Mouse (Mus musculus) adrenal gland, adult 8-10 months (tissue): ENCODE data around the gene Arf1. TPM values are rescaled to one million over a fixed set of nuclear protein-coding genes. Genes with fewer than 3 reads are reported as not detected.
A peak's percentile ranks its signal among the peaks of the same experiment; 100 is the strongest.

Experiments
- DNase-seq: peaks from one replicate; pipeline ENCODE4 v3.0.0; 2022
- total RNA-seq, 4 experiments: library from RNA; stranded (reverse); gene quantifications; 2 replicates each; pipeline ENCODE4 v1.2.4; 2022

Arf1 gene
- total RNA-seq, 4 experiments from 2014 or later = 408 to 506 (median 446) TPM

GRCm38 (mm10) chr11:59187706-59188105 lies 40.4 kb downstream of the Arf1 start:
- no peak for DNase-seq

- DNase-seq = no peak
Measured at GRCm38 (mm10) chr11:59185490-59185889, 42.6 kb downstream of the Arf1 start.

- peak; percentile 40 for DNase-seq
Measured at GRCm38 (mm10) chr11:59183821-59184220, 44.2 kb downstream of the Arf1 start.

- DNase-seq = peak; percentile 38
Measured at GRCm38 (mm10) chr11:59182864-59183331, 45.2 kb downstream of the Arf1 start, which contains the start of gene Gjc2. Gene Gjc2, minus strand, starts transcription at chr11:59183213.

GRCm38 (mm10) chr11:59176921-59177320 lies 51.1 kb downstream of the Arf1 start:
- no peak for DNase-seq

GRCm38 (mm10) chr11:59176475-59176874 lies 51.6 kb downstream of the Arf1 start:
- no peak for DNase-seq

GRCm38 (mm10) chr11:59174189-59174838 lies 53.8 kb downstream of the Arf1 start:
- no peak for DNase-seq

- DNase-seq = no peak
Measured at GRCm38 (mm10) chr11:59170549-59170948, 57.5 kb downstream of the Arf1 start.

GRCm38 (mm10) chr11:59169807-59170206 lies 58.3 kb downstream of the Arf1 start:
- DNase-seq = no peak

GRCm38 (mm10) chr11:59165616-59166241 lies 62.3 kb downstream of the Arf1 start:
- DNase-seq = no peak

- DNase-seq = no peak
Measured at GRCm38 (mm10) chr11:59164384-59164783, 63.7 kb downstream of the Arf1 start.

GRCm38 (mm10) chr11:59163255-59164236 lies 64.5 kb downstream of the Arf1 start, which contains the start of gene Iba57:
Gene Iba57, minus strand, starts transcription at chr11:59163739.
- peak; percentile 99 for DNase-seq

- DNase-seq = no peak
Measured at GRCm38 (mm10) chr11:59162443-59163254, 65.4 kb downstream of the Arf1 start.

Other genes starting within 250 kb of the Arf1 start
- gene Obscn, start 91.9 kb downstream of the Arf1 start, total RNA-seq = 1 to 10 TPM; 1.5 to 2.2 (median 1.6) TPM
- gene Iba57, start 64.5 kb downstream of the Arf1 start, total RNA-seq = 10 to 100 TPM; 19.3 to 23.3 (median 21.1) TPM
- 1 to 10 TPM in 2 of 4 experiments, under 1 TPM in 2; 0.66 to 1.4 (median 1.2) TPM for gene Gjc2, start 45.1 kb downstream of the Arf1 start, total RNA-seq
- gene Guk1, start 36.1 kb downstream of the Arf1 start, total RNA-seq = 10 to 100 TPM; 67.1 to 80.4 (median 72.1) TPM
- gene Mrpl55, start 25.8 kb downstream of the Arf1 start, total RNA-seq = 10 to 100 TPM; 46.0 to 53.6 (median 47.1) TPM
- gene 2310033P09Rik, start 19.9 kb downstream of the Arf1 start, total RNA-seq = 10 to 100 TPM; 25.8 to 31.2 (median 29.6) TPM
- gene Wnt3a, start 62.5 kb upstream of the Arf1 start, total RNA-seq = not detected
- gene Wnt9a, start 78.7 kb upstream of the Arf1 start, total RNA-seq = 1 to 10 TPM; 1.2 to 1.5 (median 1.5) TPM
- gene Prss38, start 147.4 kb upstream of the Arf1 start, total RNA-seq = not detected
- gene Jmjd4, start 221.8 kb upstream of the Arf1 start, total RNA-seq = 10 to 100 TPM; 10.4 to 12.1 (median 11.1) TPM
- gene Snap47, start 222.9 kb upstream of the Arf1 start, total RNA-seq = 100 to 1,000 TPM; 106 to 112 (median 108) TPM
- gene Zfp867, start 244.2 kb upstream of the Arf1 start, total RNA-seq = 1 to 10 TPM; 5.1 to 9.7 (median 7.3) TPM